Mouse (Mus musculus): ENCODE results near the gene Cbx8.

GRCm38 (mm10) chr11:119033874-119034558, 6.8 kb downstream of the Cbx8 start:
- TF ChIP-seq CTCF (IDR thresholded peaks at IDR 0.05; ENCODE audit: control insufficient read depth, insufficient read depth, insufficient read length) (peak; percentile 88), MYOG (IDR thresholded peaks at IDR 0.05; ENCODE audit: control insufficient read depth, extremely low read depth, insufficient read length) (no peak), USF1 (IDR thresholded peaks at IDR 0.05; ENCODE audit: low read depth) (no peak)
